Mouse (Mus musculus) heart, adult 2 months (tissue): ENCODE measurements at regions not wholly inside any gene's neighbourhood (a gene's known extent, or its start where the extent isn't known, plus 50 kb on each side); places are given as distances from the start of the nearest gene placed in this dataset.

Source experiments
- CTCF ChIP-seq: fragments of 200-600 bp; IDR thresholded peaks from 2 replicates; pipeline ENCODE4 v1.8.1; 2022; ENCODE audit warnings: antibody characterized with exemption, mild to moderate bottlenecking, moderate library complexity
- EP300 ChIP-seq: fragments of 200-500 bp; IDR thresholded peaks from 2 replicates; pipeline ENCODE4 v1.6.1; 2011; ENCODE audit warnings: low read depth, low read length, control low read depth; ENCODE audit not compliant: insufficient read depth
- POLR2A ChIP-seq: fragments of 200-500 bp; IDR thresholded peaks from 2 replicates; pipeline ENCODE4 v1.6.1; 2011; ENCODE audit warnings: mild to moderate bottlenecking, low read depth, low read length, control low read depth; ENCODE audit not compliant: insufficient read depth

GRCm38 (mm10) chr13:90821898-90822297 lies 83.3 kb downstream of the Atp6ap1l start:
- TF ChIP-seq CTCF (no peak), POLR2A (no peak), EP300 (no peak)
